Mouse (Mus musculus): ENCODE results near the gene Ism1. TPM values are rescaled to one million over a fixed set of nuclear protein-coding genes. Genes with fewer than 3 reads are reported as not detected.

Gene Ism1
- total RNA-seq, 1 experiment: 0.76 TPM

DNA sequence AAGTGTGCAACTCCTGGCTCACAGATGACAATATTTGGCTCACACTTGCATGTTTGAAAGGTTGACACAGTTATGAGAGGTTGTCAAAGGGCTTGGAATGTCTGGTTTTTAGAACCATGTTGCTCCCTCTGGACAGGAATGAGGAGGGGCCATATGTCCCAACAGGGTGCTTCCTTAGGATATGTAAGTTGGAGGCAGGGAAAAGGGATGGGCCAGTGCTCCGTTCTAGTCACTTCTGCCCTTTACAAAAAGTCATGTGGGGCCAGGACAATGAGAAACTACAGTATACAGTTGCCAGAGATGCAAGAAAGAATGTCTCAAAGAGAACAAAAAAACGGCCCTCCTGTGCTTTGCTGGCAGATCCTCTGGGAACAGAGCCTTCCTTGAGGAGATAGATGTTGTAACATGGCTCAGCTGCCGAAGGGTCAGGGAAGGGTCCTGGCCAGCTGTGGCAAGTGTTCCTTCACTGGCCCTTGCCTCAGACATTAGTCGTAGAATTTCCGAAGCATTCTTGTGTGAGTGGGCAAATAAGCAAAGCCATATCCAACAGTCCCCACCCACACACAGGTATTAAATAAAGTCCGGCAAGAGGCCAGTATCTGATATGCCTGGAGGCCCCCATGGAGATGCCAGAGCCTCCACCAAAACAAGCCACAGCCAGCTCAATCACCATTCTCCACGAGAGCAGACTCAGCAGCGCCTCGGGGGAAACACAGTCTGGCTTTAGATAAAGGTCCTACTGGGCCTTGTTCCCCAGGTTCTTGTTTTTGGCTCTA lies 114.6 kb downstream of the Ism1 start:
- H3K36me3 ChIP-seq (ENCODE audit: control insufficient read depth, insufficient read depth, low read length, poor library complexity, severe bottlenecking): no peaks in the 10 kb centered on the region
- H3K27ac ChIP-seq (ENCODE audit: insufficient read depth, low read depth, low read length, poor library complexity, severe bottlenecking): no peak overlapping the region
- H3K4me3 ChIP-seq (ENCODE audit: insufficient read depth in 1 of 2, low read depth in 1 of 2, low read length in 2 of 2, poor library complexity in 1 of 2, severe bottlenecking in 1 of 2): no peak overlapping the region
- no peak for DNase-seq (ENCODE audit: low read depth, low spot score)
- no peaks in the 10 kb centered on the region for H3K9me3 ChIP-seq (ENCODE audit: control insufficient read depth, insufficient read depth, low read depth, low read length)
- H3K4me1 ChIP-seq (ENCODE audit: control insufficient read depth in 2 of 2, insufficient read depth in 2 of 2, low read length in 2 of 2, poor library complexity in 1 of 2): no peaks in the 10 kb centered on the region
- TF ChIP-seq HCFC1 (IDR thresholded peaks at IDR 0.05; ENCODE audit: borderline replicate concordance, insufficient read depth, low read length) (no peak), ZC3H11A (IDR thresholded peaks at IDR 0.05; ENCODE audit: borderline replicate concordance, low read depth, low read length) (no peak), ZNF384 (IDR thresholded peaks at IDR 0.05; ENCODE audit: low read depth, low read length) (no peak), MAFK (IDR thresholded peaks at IDR 0.05; ENCODE audit: insufficient read depth, low read depth, low read length) (no peak), CHD2 (IDR thresholded peaks at IDR 0.05; ENCODE audit: low read depth, low read length) (no peak)
- no peak overlapping the region for H3K9ac ChIP-seq (ENCODE audit: insufficient read depth, low read depth, low read length, poor library complexity, severe bottlenecking)
- in situ Hi-C loops (cut with MboI; ENCODE audit: low sequenced_read_pairs in 2 of 2, unreplicated experiment in 2 of 2): loop anchor here in 1 of 2 experiments (25.0 kb wide), 1 partner anchor 170 kb away; no protein-coding TSS in a partner anchor

DNA sequence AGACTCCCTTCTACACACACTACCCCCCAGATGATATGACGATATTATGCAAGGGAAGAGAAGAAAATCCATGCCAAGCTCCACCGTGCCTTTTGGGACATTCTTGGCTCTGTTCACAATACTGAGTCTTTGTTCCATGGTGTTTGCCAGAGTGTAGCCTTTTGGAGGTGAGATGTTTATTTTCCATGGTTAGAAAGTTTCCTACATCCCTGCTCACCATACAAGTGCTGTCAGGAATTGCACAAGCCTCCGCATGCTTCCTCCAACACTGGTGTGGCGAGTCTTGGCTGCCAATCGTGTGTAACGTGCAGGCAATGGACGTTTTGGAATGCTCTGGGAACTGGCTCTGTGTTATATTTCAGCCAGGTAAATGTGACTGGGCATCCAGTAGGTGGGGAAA lies 126.1 kb downstream of the Ism1 start:
- Histone ChIP-seq H3K36me3 (ENCODE audit: control insufficient read depth, insufficient read depth, low read length, poor library complexity, severe bottlenecking) (no peaks in the 10 kb centered on the region), H3K9me3 (ENCODE audit: control insufficient read depth, insufficient read depth, low read depth, low read length) (no peaks in the 10 kb centered on the region), H3K27ac (ENCODE audit: insufficient read depth, low read depth, low read length, poor library complexity, severe bottlenecking) (no peak overlapping the region), H3K9ac (ENCODE audit: insufficient read depth, low read depth, low read length, poor library complexity, severe bottlenecking) (no peak overlapping the region), H3K4me3 (ENCODE audit: insufficient read depth in 1 of 2, low read depth in 1 of 2, low read length in 2 of 2, poor library complexity in 1 of 2, severe bottlenecking in 1 of 2) (no peak overlapping the region), H3K4me1 (ENCODE audit: control insufficient read depth in 2 of 2, insufficient read depth in 2 of 2, low read length in 2 of 2, poor library complexity in 1 of 2) (no peaks in the 10 kb centered on the region)
- TF ChIP-seq CHD2 (IDR thresholded peaks at IDR 0.05; ENCODE audit: low read depth, low read length) (no peak), MAFK (IDR thresholded peaks at IDR 0.05; ENCODE audit: insufficient read depth, low read depth, low read length) (no peak), HCFC1 (IDR thresholded peaks at IDR 0.05; ENCODE audit: borderline replicate concordance, insufficient read depth, low read length) (no peak), ZC3H11A (IDR thresholded peaks at IDR 0.05; ENCODE audit: borderline replicate concordance, low read depth, low read length) (no peak), ZNF384 (IDR thresholded peaks at IDR 0.05; ENCODE audit: low read depth, low read length) (no peak)
- in situ Hi-C loops (cut with MboI; ENCODE audit: low sequenced_read_pairs in 2 of 2, unreplicated experiment in 2 of 2): no loop called here
- no peak for DNase-seq (ENCODE audit: low read depth, low spot score)

DNA sequence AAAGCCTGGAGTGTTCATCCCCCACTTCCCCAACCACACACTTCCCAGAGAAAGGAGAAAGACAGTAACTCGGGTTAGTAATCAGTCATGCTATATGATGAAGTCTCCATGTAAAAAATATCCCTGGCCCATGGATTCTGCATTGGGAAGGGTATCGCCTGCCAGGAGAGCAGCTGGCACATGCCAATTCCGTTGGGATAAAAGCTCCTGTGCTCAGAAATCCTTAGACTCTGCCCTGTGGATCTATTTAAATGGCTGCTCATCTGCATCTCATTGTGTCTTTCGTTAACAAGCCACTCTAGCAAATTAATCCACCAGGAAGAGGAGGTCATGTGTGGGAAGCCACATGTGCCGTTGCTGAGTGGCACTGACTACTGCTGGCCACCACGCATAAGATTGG lies 129.9 kb downstream of the Ism1 start:
- no peak overlapping the region for H3K27ac ChIP-seq (ENCODE audit: insufficient read depth, low read depth, low read length, poor library complexity, severe bottlenecking)
- no peak for DNase-seq (ENCODE audit: low read depth, low spot score)
- H3K9me3 ChIP-seq (ENCODE audit: control insufficient read depth, insufficient read depth, low read depth, low read length): no peaks in the 10 kb centered on the region
- H3K36me3 ChIP-seq (ENCODE audit: control insufficient read depth, insufficient read depth, low read length, poor library complexity, severe bottlenecking): no peaks in the 10 kb centered on the region
- in situ Hi-C loops (cut with MboI; ENCODE audit: low sequenced_read_pairs in 2 of 2, unreplicated experiment in 2 of 2): no loop called here
- H3K9ac ChIP-seq (ENCODE audit: insufficient read depth, low read depth, low read length, poor library complexity, severe bottlenecking): no peak overlapping the region
- TF ChIP-seq ZNF384 (IDR thresholded peaks at IDR 0.05; ENCODE audit: low read depth, low read length): no peak
- TF ChIP-seq ZC3H11A (IDR thresholded peaks at IDR 0.05; ENCODE audit: borderline replicate concordance, low read depth, low read length): no peak
- no peak for TF ChIP-seq CHD2 (IDR thresholded peaks at IDR 0.05; ENCODE audit: low read depth, low read length)
- no peak for TF ChIP-seq HCFC1 (IDR thresholded peaks at IDR 0.05; ENCODE audit: borderline replicate concordance, insufficient read depth, low read length)
- TF ChIP-seq MAFK (IDR thresholded peaks at IDR 0.05; ENCODE audit: insufficient read depth, low read depth, low read length): no peak
- no peaks in the 10 kb centered on the region for H3K4me1 ChIP-seq (ENCODE audit: control insufficient read depth in 2 of 2, insufficient read depth in 2 of 2, low read length in 2 of 2, poor library complexity in 1 of 2)
- H3K4me3 ChIP-seq (ENCODE audit: insufficient read depth in 1 of 2, low read depth in 1 of 2, low read length in 2 of 2, poor library complexity in 1 of 2, severe bottlenecking in 1 of 2): no peak overlapping the region

Other genes starting within 250 kb of the Ism1 start
- gene Sptlc3, start 184.3 kb upstream of the Ism1 start, total RNA-seq (2012; rRNA removed): 0.13 TPM in 1 of 2 replicates, not detected in the other